Mouse (Mus musculus): ENCODE measurements around the gene Abca1. TPM values are rescaled to one million over a fixed set of nuclear protein-coding genes. Genes with fewer than 3 reads are reported as not detected.

The Abca1 gene
- polyA plus RNA-seq, 1 experiment from 2014 or later = 4.8 TPM

GRCm38 (mm10) chr4:53144021-53144420 lies 15.7 kb downstream of the Abca1 start:
- Histone ChIP-seq H3K27ac (ENCODE audit: low read length) (no peak overlapping the region), H3K4me2 (replicated peaks; ENCODE audit: low read depth, low read length) (no peak overlapping the region), H3K27me3 (ENCODE audit: insufficient read depth, low read length) (no peaks in the 10 kb centered on the region), H3K4me1 (ENCODE audit: insufficient read depth, low read length) (no peaks in the 10 kb centered on the region), H3K4me3 (ENCODE audit: low read length) (no peak overlapping the region), H3K36me3 (ENCODE audit: insufficient read depth, low read length) (no peaks in the 10 kb centered on the region), H3K9ac (replicated peaks; ENCODE audit: low read length) (no peak overlapping the region), H3K9me3 (ENCODE audit: low read length) (no peaks in the 10 kb centered on the region)
- 58% methylated on average over 8 of the region's 8 CpGs for WGBS
- no peak; the same call in 1 of the 2 replicates for ATAC-seq (ENCODE audit: low FRiP score, low TSS enrichment)

- ATAC-seq (ENCODE audit: low FRiP score, low TSS enrichment) = no peak
- Histone ChIP-seq H3K4me2 (replicated peaks; ENCODE audit: low read depth, low read length) (no peak overlapping the region), H3K9ac (replicated peaks; ENCODE audit: low read length) (no peak overlapping the region), H3K36me3 (ENCODE audit: insufficient read depth, low read length) (no peaks in the 10 kb centered on the region), H3K27me3 (ENCODE audit: insufficient read depth, low read length) (no peaks in the 10 kb centered on the region), H3K27ac (ENCODE audit: low read length) (no peak overlapping the region), H3K9me3 (ENCODE audit: low read length) (no peaks in the 10 kb centered on the region), H3K4me3 (ENCODE audit: low read length) (no peak overlapping the region), H3K4me1 (ENCODE audit: insufficient read depth, low read length) (no peaks in the 10 kb centered on the region)
- WGBS = 94% methylated on average over 6 of the region's 6 CpGs
Measured at GRCm38 (mm10) chr4:53140678-53141077, 19.0 kb downstream of the Abca1 start.

- Histone ChIP-seq H3K4me3 (ENCODE audit: low read length) (no peak overlapping the region), H3K9ac (replicated peaks; ENCODE audit: low read length) (no peak overlapping the region), H3K4me2 (replicated peaks; ENCODE audit: low read depth, low read length) (no peak overlapping the region), H3K27ac (ENCODE audit: low read length) (no peak overlapping the region), H3K9me3 (ENCODE audit: low read length) (no peaks in the 10 kb centered on the region), H3K4me1 (ENCODE audit: insufficient read depth, low read length) (no peaks in the 10 kb centered on the region), H3K27me3 (ENCODE audit: insufficient read depth, low read length) (no peaks in the 10 kb centered on the region), H3K36me3 (ENCODE audit: insufficient read depth, low read length) (no peaks in the 10 kb centered on the region)
- no peak for ATAC-seq (ENCODE audit: low FRiP score, low TSS enrichment)
- WGBS = 78% methylated on average over 2 of the region's 2 CpGs
Measured at GRCm38 (mm10) chr4:53139495-53139894, 20.2 kb downstream of the Abca1 start.

- WGBS = 91% methylated on average over 3 of the region's 3 CpGs
- Histone ChIP-seq H3K36me3 (ENCODE audit: insufficient read depth, low read length) (no peaks in the 10 kb centered on the region), H3K27me3 (ENCODE audit: insufficient read depth, low read length) (no peaks in the 10 kb centered on the region), H3K9me3 (ENCODE audit: low read length) (no peaks in the 10 kb centered on the region), H3K9ac (replicated peaks; ENCODE audit: low read length) (no peak overlapping the region), H3K4me2 (replicated peaks; ENCODE audit: low read depth, low read length) (no peak overlapping the region), H3K4me1 (ENCODE audit: insufficient read depth, low read length) (no peaks in the 10 kb centered on the region), H3K27ac (ENCODE audit: low read length) (no peak overlapping the region), H3K4me3 (ENCODE audit: low read length) (no peak overlapping the region)
- no peak for ATAC-seq (ENCODE audit: low FRiP score, low TSS enrichment)
Measured at GRCm38 (mm10) chr4:53138974-53139373, 20.7 kb downstream of the Abca1 start.

- WGBS = 79% methylated on average over 2 of the region's 2 CpGs
- Histone ChIP-seq H3K4me2 (replicated peaks; ENCODE audit: low read depth, low read length) (no peak overlapping the region), H3K36me3 (ENCODE audit: insufficient read depth, low read length) (no peaks in the 10 kb centered on the region), H3K9me3 (ENCODE audit: low read length) (no peaks in the 10 kb centered on the region), H3K4me3 (ENCODE audit: low read length) (no peak overlapping the region), H3K27ac (ENCODE audit: low read length) (no peak overlapping the region), H3K9ac (replicated peaks; ENCODE audit: low read length) (no peak overlapping the region), H3K27me3 (ENCODE audit: insufficient read depth, low read length) (no peaks in the 10 kb centered on the region), H3K4me1 (ENCODE audit: insufficient read depth, low read length) (no peaks in the 10 kb centered on the region)
- no peak for ATAC-seq (ENCODE audit: low FRiP score, low TSS enrichment)
Measured at GRCm38 (mm10) chr4:53137087-53137486, 22.6 kb downstream of the Abca1 start.

- 56% methylated on average over 7 of the region's 7 CpGs for WGBS
Measured at GRCm38 (mm10) chr4:53134816-53135215, 24.9 kb downstream of the Abca1 start.

GRCm38 (mm10) chr4:53133995-53134394 lies 25.7 kb downstream of the Abca1 start:
- 73% methylated on average over 4 of the region's 4 CpGs for WGBS
- Histone ChIP-seq H3K4me1 (ENCODE audit: insufficient read depth, low read length) (no peaks in the 10 kb centered on the region), H3K4me2 (replicated peaks; ENCODE audit: low read depth, low read length) (no peak overlapping the region), H3K27me3 (ENCODE audit: insufficient read depth, low read length) (no peaks in the 10 kb centered on the region), H3K4me3 (ENCODE audit: low read length) (no peak overlapping the region), H3K9ac (replicated peaks; ENCODE audit: low read length) (no peak overlapping the region), H3K27ac (ENCODE audit: low read length) (no peak overlapping the region), H3K36me3 (ENCODE audit: insufficient read depth, low read length) (0 out of 2 replicates have a peak, but pooled peaks cover 3% of the 10 kb centered on the region), H3K9me3 (ENCODE audit: low read length) (no peaks in the 10 kb centered on the region)
- no peak for ATAC-seq (ENCODE audit: low FRiP score, low TSS enrichment)

More at GRCm38 (mm10) chr4:53134816-53135215, 24.9 kb downstream of the Abca1 start:
- Histone ChIP-seq H3K27ac (ENCODE audit: low read length) (no peak overlapping the region), H3K27me3 (ENCODE audit: insufficient read depth, low read length) (no peaks in the 10 kb centered on the region), H3K9ac (replicated peaks; ENCODE audit: low read length) (no peak overlapping the region), H3K4me1 (ENCODE audit: insufficient read depth, low read length) (no peaks in the 10 kb centered on the region), H3K4me2 (replicated peaks; ENCODE audit: low read depth, low read length) (no peak overlapping the region), H3K4me3 (ENCODE audit: low read length) (no peak overlapping the region), H3K36me3 (ENCODE audit: insufficient read depth, low read length) (0 out of 2 replicates have a peak, but pooled peaks cover 3% of the 10 kb centered on the region), H3K9me3 (ENCODE audit: low read length) (no peaks in the 10 kb centered on the region)
- no peak for ATAC-seq (ENCODE audit: low FRiP score, low TSS enrichment)

- Histone ChIP-seq H3K4me3 (ENCODE audit: low read length) (no peak overlapping the region), H3K27me3 (ENCODE audit: insufficient read depth, low read length) (no peaks in the 10 kb centered on the region), H3K36me3 (ENCODE audit: insufficient read depth, low read length) (peaks cover 15% of the 10 kb centered on the region), H3K4me1 (ENCODE audit: insufficient read depth, low read length) (no peaks in the 10 kb centered on the region), H3K27ac (ENCODE audit: low read length) (no peak overlapping the region), H3K9ac (replicated peaks; ENCODE audit: low read length) (no peak overlapping the region), H3K9me3 (ENCODE audit: low read length) (0 out of 2 replicates have a peak, but pooled peaks cover 3% of the 10 kb centered on the region), H3K4me2 (replicated peaks; ENCODE audit: low read depth, low read length) (no peak overlapping the region)
- no peak for ATAC-seq (ENCODE audit: low FRiP score, low TSS enrichment)
- 90% methylated on average over 5 of the region's 5 CpGs for WGBS
Measured at GRCm38 (mm10) chr4:53131538-53131937, 28.2 kb downstream of the Abca1 start.

GRCm38 (mm10) chr4:53130622-53131517 lies 28.8 kb downstream of the Abca1 start:
- H3K9ac ChIP-seq (replicated peaks; ENCODE audit: low read length) = no peak overlapping the region
- H3K9me3 ChIP-seq (ENCODE audit: low read length) = 0 out of 2 replicates have a peak, but pooled peaks cover 4% of the 10 kb centered on the region
- no peaks in the 10 kb centered on the region for H3K27me3 ChIP-seq (ENCODE audit: insufficient read depth, low read length)
- no peak for ATAC-seq (ENCODE audit: low FRiP score, low TSS enrichment)
- no peak overlapping the region for H3K4me2 ChIP-seq (replicated peaks; ENCODE audit: low read depth, low read length)
- peaks cover 20% of the 10 kb centered on the region for H3K36me3 ChIP-seq (ENCODE audit: insufficient read depth, low read length)
- no peak overlapping the region for H3K27ac ChIP-seq (ENCODE audit: low read length)
- H3K4me1 ChIP-seq (ENCODE audit: insufficient read depth, low read length) = no peaks in the 10 kb centered on the region
- H3K4me3 ChIP-seq (ENCODE audit: low read length) = no peak overlapping the region
- WGBS = 48% methylated on average over 6 of the region's 6 CpGs

GRCm38 (mm10) chr4:53129716-53130301 lies 29.9 kb downstream of the Abca1 start:
- H3K4me3 ChIP-seq (ENCODE audit: low read length) = no peak overlapping the region
- no peak overlapping the region for H3K27ac ChIP-seq (ENCODE audit: low read length)
- no peak overlapping the region for H3K9ac ChIP-seq (replicated peaks; ENCODE audit: low read length)
- H3K27me3 ChIP-seq (ENCODE audit: insufficient read depth, low read length) = no peaks in the 10 kb centered on the region
- H3K4me1 ChIP-seq (ENCODE audit: insufficient read depth, low read length) = no peaks in the 10 kb centered on the region
- 0 out of 2 replicates have a peak, but pooled peaks cover 4% of the 10 kb centered on the region for H3K9me3 ChIP-seq (ENCODE audit: low read length)
- peaks cover 20% of the 10 kb centered on the region for H3K36me3 ChIP-seq (ENCODE audit: insufficient read depth, low read length)
- no peak for ATAC-seq (ENCODE audit: low FRiP score, low TSS enrichment)
- 87% methylated on average over 11 of the region's 11 CpGs for WGBS
- H3K4me2 ChIP-seq (replicated peaks; ENCODE audit: low read depth, low read length) = no peak overlapping the region

Measured in kidney, embryonic 16.5 days (tissue).